Mouse (Mus musculus) lung, embryonic 16.5 days (tissue): Measurements from ENCODE around the gene Cdc14a. TPM values are rescaled to one million over a fixed set of nuclear protein-coding genes. Genes with fewer than 3 reads are reported as not detected.
"Not testable (repeated sequence)": the region's sequence is repeated elsewhere in the genome, so short reads cannot be mapped to it uniquely, and the experiment has no call there.

Source experiments
- ATAC-seq: fragments of 200-750 bp; cut with Nextera tagmentation; 2 replicates; pipeline ENCODE4 v1.8.0; 2017; ENCODE audit warnings: low read depth, mild to moderate bottlenecking, moderate library complexity
- H3K27ac ChIP-seq: fragments of 300-500 bp; sonication (generic); 2 replicates; pipeline ENCODE4 v1.5.1; 2014; ENCODE audit warnings: mild to moderate bottlenecking, control low read depth, low read length
- H3K27me3 ChIP-seq: fragments of 300-500 bp; sonication (generic); 2 replicates; pipeline ENCODE4 v1.6.1; 2014; ENCODE audit warnings: low read depth, low read length, mixed read lengths; ENCODE audit not compliant: control insufficient read depth, insufficient read depth
- H3K36me3 ChIP-seq: fragments of 300-500 bp; sonication (generic); 2 replicates; pipeline ENCODE4 v1.6.1; 2014; ENCODE audit warnings: low read length; ENCODE audit not compliant: control insufficient read depth, insufficient read depth
- H3K4me1 ChIP-seq: fragments of 300-500 bp; sonication (generic); replicated peaks from 2 replicates; pipeline ENCODE4 v1.6.1; 2014; ENCODE audit warnings: low read length, mixed read lengths; ENCODE audit not compliant: control insufficient read depth, insufficient read depth
- H3K4me2 ChIP-seq: fragments of 300-500 bp; sonication (generic); 2 replicates; pipeline ENCODE4 v1.6.1; 2014; ENCODE audit warnings: low read depth, low read length, control low read depth
- H3K4me3 ChIP-seq: fragments of 300-500 bp; sonication (generic); 2 replicates; pipeline ENCODE4 v1.5.1; 2014; ENCODE audit warnings: mild to moderate bottlenecking, low read length, control low read depth
- H3K9ac ChIP-seq: fragments of 300-500 bp; sonication (generic); 2 replicates; pipeline ENCODE4 v1.6.1; 2014; ENCODE audit warnings: low read length, control low read depth
- H3K9me3 ChIP-seq: fragments of 300-500 bp; sonication (generic); 2 replicates; pipeline ENCODE4 v1.6.1; 2016; ENCODE audit warnings: low read length; ENCODE audit not compliant: control insufficient read depth
- WGBS: fragments of 180-500 bp; shearing (Covaris S2); extraction: QIAGEN DNeasy Blood & Tissue Kit; methylation state at CpG from one replicate; pipeline ENCODE4 v1.1.7; 2014; 5-methylcytosine and 5-hydroxymethylcytosine counted together
- polyA plus RNA-seq: library from polyadenylated mRNA; unstranded; fragments of >200 nt; fragmentation: Nextera tagmentation; extraction: Ambion mirVana; gene quantifications from 2 replicates; pipeline ENCODE4 v1.2.1, GENCODE M21; 2015

Gene Cdc14a
- polyA plus RNA-seq, 1 experiment from 2014 or later, result 6.8 TPM

GRCm38 (mm10) chr3:116361906-116362305 lies 61.9 kb downstream of the Cdc14a start:
- WGBS, result 67% methylated on average over 7 of the region's 7 CpGs
- no peaks in the 10 kb centered on the region for H3K9me3 ChIP-seq
- H3K27ac ChIP-seq, result no peak overlapping the region
- no peak overlapping the region for H3K4me3 ChIP-seq
- no peak overlapping the region for H3K9ac ChIP-seq
- ATAC-seq, result no peak
- no peaks in the 10 kb centered on the region for H3K27me3 ChIP-seq
- no peaks in the 10 kb centered on the region for H3K4me1 ChIP-seq
- no peak overlapping the region for H3K4me2 ChIP-seq
- H3K36me3 ChIP-seq, result no peaks in the 10 kb centered on the region

- Histone ChIP-seq H3K4me1 (no peaks in the 10 kb centered on the region), H3K36me3 (no peaks in the 10 kb centered on the region), H3K4me3 (no peak overlapping the region), H3K9me3 (no peaks in the 10 kb centered on the region), H3K4me2 (no peak overlapping the region), H3K9ac (no peak overlapping the region), H3K27me3 (no peaks in the 10 kb centered on the region), H3K27ac (no peak overlapping the region)
- 63% methylated on average over 5 of the region's 5 CpGs for WGBS
- no peak for ATAC-seq
Observed at GRCm38 (mm10) chr3:116361101-116361500, 62.7 kb downstream of the Cdc14a start.

DNA sequence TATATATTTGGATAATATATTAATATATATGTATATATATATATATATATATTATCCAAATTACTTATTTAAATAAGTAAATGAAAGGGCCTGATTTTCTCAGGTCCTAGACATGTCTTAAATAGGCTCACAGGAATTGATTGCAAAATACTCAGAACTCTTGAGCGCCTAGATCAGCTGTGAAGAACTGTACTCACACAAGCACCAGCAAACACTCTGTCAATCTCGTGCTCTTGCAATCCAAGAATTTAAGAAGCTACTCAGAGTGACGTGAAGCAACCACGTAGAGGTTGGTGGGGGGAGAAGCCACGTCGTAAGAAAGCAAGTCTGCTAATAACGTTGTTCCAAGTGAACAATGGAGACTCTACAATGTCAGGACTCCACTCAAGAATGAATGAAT lies 66.0 kb downstream of the Cdc14a start:
- no peak for ATAC-seq
- H3K4me3 ChIP-seq, result no peak overlapping the region
- H3K4me2 ChIP-seq, result no peak overlapping the region
- H3K4me1 ChIP-seq, result no peaks in the 10 kb centered on the region
- no peak overlapping the region for H3K27ac ChIP-seq
- WGBS, result 79% methylated on average over 7 of the region's 7 CpGs
- no peak overlapping the region for H3K9ac ChIP-seq
- no peaks in the 10 kb centered on the region for H3K36me3 ChIP-seq
- no peaks in the 10 kb centered on the region for H3K27me3 ChIP-seq
- no peaks in the 10 kb centered on the region for H3K9me3 ChIP-seq

- no peak for ATAC-seq
- no peaks in the 10 kb centered on the region for H3K9me3 ChIP-seq
Observed at GRCm38 (mm10) chr3:116357180-116357579, 66.7 kb downstream of the Cdc14a start.

GRCm38 (mm10) chr3:116355026-116355788 lies 68.6 kb downstream of the Cdc14a start:
- WGBS, result 84% methylated on average over 15 of the region's 15 CpGs
- no peak overlapping the region for H3K4me2 ChIP-seq
- no peak overlapping the region for H3K4me3 ChIP-seq
- no peak for ATAC-seq
- no peaks in the 10 kb centered on the region for H3K9me3 ChIP-seq
- no peaks in the 10 kb centered on the region for H3K4me1 ChIP-seq
- no peaks in the 10 kb centered on the region for H3K36me3 ChIP-seq
- no peaks in the 10 kb centered on the region for H3K27me3 ChIP-seq
- no peak overlapping the region for H3K9ac ChIP-seq
- H3K27ac ChIP-seq, result no peak overlapping the region

More at GRCm38 (mm10) chr3:116357180-116357579, 66.7 kb downstream of the Cdc14a start:
- no peaks in the 10 kb centered on the region for H3K27me3 ChIP-seq
- no peak overlapping the region for H3K9ac ChIP-seq
- H3K4me3 ChIP-seq, result no peak overlapping the region
- no peaks in the 10 kb centered on the region for H3K4me1 ChIP-seq
- 59% methylated on average over 4 of the region's 4 CpGs for WGBS
- no peak overlapping the region for H3K27ac ChIP-seq
- no peak overlapping the region for H3K4me2 ChIP-seq
- no peaks in the 10 kb centered on the region for H3K36me3 ChIP-seq

DNA sequence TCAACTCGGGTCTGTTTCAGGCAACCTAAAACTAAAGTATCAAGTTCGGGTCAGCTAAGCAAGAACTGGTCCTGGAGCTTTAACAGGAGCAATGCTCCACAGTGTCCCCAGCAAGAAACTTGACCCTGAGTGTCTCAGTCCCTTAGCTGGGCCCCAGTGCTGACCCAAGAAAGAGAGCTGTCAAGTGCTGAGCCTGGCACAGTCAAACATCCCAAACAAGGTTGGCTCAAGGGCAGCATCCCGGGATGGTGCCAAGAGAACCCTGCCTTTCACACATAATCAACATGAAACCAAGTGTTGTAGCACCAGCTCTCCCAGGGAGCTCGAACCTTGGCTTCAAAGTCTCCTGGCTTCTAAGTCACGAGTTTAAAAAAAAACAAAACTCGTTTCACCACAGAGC lies 71.3 kb downstream of the Cdc14a start:
- no peak for ATAC-seq
- 64% methylated on average over 6 of the region's 6 CpGs for WGBS
- no peaks in the 10 kb centered on the region for H3K4me1 ChIP-seq

DNA sequence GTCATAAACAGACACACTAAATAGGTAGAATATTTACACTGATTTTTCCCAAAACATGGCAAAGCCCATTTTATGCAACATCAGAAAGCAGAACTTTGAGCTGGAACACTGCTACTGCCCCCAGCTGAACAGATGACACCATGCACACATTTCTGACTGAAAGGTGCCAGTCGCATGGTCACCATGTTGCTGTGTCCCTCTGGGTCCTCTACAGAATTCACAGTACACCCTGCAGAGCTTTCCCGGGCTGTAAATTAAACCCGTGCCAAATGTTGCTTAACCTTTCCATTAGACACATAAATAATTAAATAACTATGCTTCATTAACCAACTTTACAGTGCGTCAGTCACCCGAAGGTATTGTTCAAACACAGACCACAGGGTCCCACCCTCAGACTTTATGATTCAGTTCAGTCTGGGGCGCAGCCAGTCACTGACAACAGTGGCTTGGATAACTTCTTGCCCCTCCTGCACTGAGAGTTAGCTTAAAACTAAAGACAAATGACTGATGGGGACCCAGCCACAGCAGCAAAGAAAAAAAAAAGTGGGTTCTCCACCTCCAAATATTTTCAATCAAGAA lies 73.4 kb downstream of the Cdc14a start:
- no peaks in the 10 kb centered on the region for H3K4me1 ChIP-seq
- H3K27ac ChIP-seq, result no peak overlapping the region
- no peaks in the 10 kb centered on the region for H3K27me3 ChIP-seq
- H3K4me3 ChIP-seq, result no peak overlapping the region
- no peaks in the 10 kb centered on the region for H3K9me3 ChIP-seq
- no peak overlapping the region for H3K4me2 ChIP-seq
- H3K9ac ChIP-seq, result no peak overlapping the region
- H3K36me3 ChIP-seq, result no peaks in the 10 kb centered on the region
- 87% methylated on average over 6 of the region's 6 CpGs for WGBS
- ATAC-seq, result no peak

More for the DNA sequence above, 71.3 kb downstream of the Cdc14a start:
- no peaks in the 10 kb centered on the region for H3K36me3 ChIP-seq
- no peaks in the 10 kb centered on the region for H3K27me3 ChIP-seq
- H3K9ac ChIP-seq, result no peak overlapping the region
- no peak overlapping the region for H3K4me3 ChIP-seq
- no peak overlapping the region for H3K4me2 ChIP-seq
- H3K27ac ChIP-seq, result no peak overlapping the region
- H3K9me3 ChIP-seq, result no peaks in the 10 kb centered on the region

DNA sequence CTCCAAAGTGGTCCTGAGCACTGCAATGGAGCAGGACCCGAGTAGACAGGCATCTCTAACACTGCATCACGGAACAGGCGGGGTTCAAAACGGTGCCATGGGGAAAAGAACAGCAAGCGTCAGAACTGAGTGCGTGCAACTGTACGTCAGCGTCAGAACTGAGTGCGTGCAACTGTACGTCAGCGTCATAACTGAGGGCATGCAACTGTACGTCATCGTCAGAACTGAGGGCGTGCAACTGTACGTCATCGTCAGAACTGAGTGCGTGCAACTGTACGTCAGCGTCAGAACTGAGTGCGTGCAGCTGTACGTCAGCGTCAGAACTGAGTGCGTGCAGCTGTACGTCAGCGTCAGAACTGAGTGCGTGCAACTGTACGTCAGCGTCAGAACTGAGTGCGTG lies 76.3 kb downstream of the Cdc14a start:
- H3K4me1 ChIP-seq, H3K4me2 ChIP-seq, H3K27me3 ChIP-seq, H3K36me3 ChIP-seq, ATAC-seq, H3K9ac ChIP-seq, H3K9me3 ChIP-seq, H3K27ac ChIP-seq, H3K4me3 ChIP-seq: not testable (repeated sequence)
- 92% methylated on average over 29 of the region's 29 CpGs for WGBS

- no peak overlapping the region for H3K4me3 ChIP-seq
- H3K36me3 ChIP-seq, result no peaks in the 10 kb centered on the region
- H3K27ac ChIP-seq, result no peak overlapping the region
- H3K9me3 ChIP-seq, result no peaks in the 10 kb centered on the region
- no peaks in the 10 kb centered on the region for H3K27me3 ChIP-seq
- no peak overlapping the region for H3K9ac ChIP-seq
- 78% methylated on average over 11 of the region's 11 CpGs for WGBS
- H3K4me1 ChIP-seq, result no peaks in the 10 kb centered on the region
- no peak for ATAC-seq
- H3K4me2 ChIP-seq, result no peak overlapping the region
Observed at GRCm38 (mm10) chr3:116345245-116345644, 78.6 kb downstream of the Cdc14a start.
